ENCODE assay signal across 12 mouse cellular contexts in genomic region chr12:8876865-8877264, GRCm38 (mm10). TPM values are rescaled to one million over a fixed set of nuclear protein-coding genes. Genes with fewer than 3 reads are reported as not detected.
DNase-seq lines count a peak whose midpoint lies in the region; ATAC-seq and TF ChIP-seq lines count a peak whose summit lies in the region.
"Had no signal": no experiment of that assay in that cellular context is flagged by ENCODE, and none has a peak within 500 bp of the region (broad histone marks: within the 10 kb centered on the region; RNA-seq: fewer than 3 reads in every experiment).

No protein-coding gene starts in this region.

- no peak overlapping the region for H3K4me3 ChIP-seq in kidney, embryonic 14.5 days (ENCODE audit: low read length)
- no peak overlapping the region for H3K4me3 ChIP-seq in intestine, embryonic 16.5 days (ENCODE audit: low read length)
- no peak overlapping the region for H3K4me3 ChIP-seq in liver, embryonic 11.5 days (ENCODE audit: low read depth, low read length)
- no peak overlapping the region for H3K4me3 ChIP-seq in small intestine, adult 2 months (ENCODE audit: low read depth, low read length)
- H3K4me3 ChIP-seq: left cerebral cortex, adult 2 months; myocyte had no signal

- H3K4me2 ChIP-seq in kidney, embryonic 14.5 days (replicated peaks; ENCODE audit: low read depth, low read length) = no peak overlapping the region
- no peak overlapping the region for H3K4me2 ChIP-seq in intestine, embryonic 16.5 days (ENCODE audit: low read depth, low read length)
- H3K4me2 ChIP-seq in liver, embryonic 11.5 days = no peak overlapping the region

- ATAC-seq in kidney, embryonic 14.5 days (ENCODE audit: low FRiP score, low TSS enrichment) = no peak
- peak; percentile 85 for ATAC-seq in intestine, embryonic 16.5 days
- peak; percentile 45; the same call in 1 of the 2 replicates for ATAC-seq in liver, embryonic 11.5 days (replicated peaks; ENCODE audit: low FRiP score)

- H3K9me3 ChIP-seq in kidney, embryonic 14.5 days (ENCODE audit: control insufficient read depth, low read length) = no peaks in the 10 kb centered on the region
- H3K9me3 ChIP-seq in intestine, embryonic 16.5 days (ENCODE audit: control insufficient read depth, low read length) = no peaks in the 10 kb centered on the region
- H3K9me3 ChIP-seq in liver, embryonic 11.5 days (ENCODE audit: control insufficient read depth, low read length) = no peaks in the 10 kb centered on the region

- no peak overlapping the region for H3K27ac ChIP-seq in kidney, embryonic 14.5 days (ENCODE audit: low read depth, low read length)
- 0 out of 2 replicates have a peak overlapping the region, but pooled peaks have one; percentile 2 for H3K27ac ChIP-seq in intestine, embryonic 16.5 days (ENCODE audit: low read length)
- no peak overlapping the region for H3K27ac ChIP-seq in liver, embryonic 11.5 days (ENCODE audit: low read depth, low read length)
- peak overlapping the region; percentile 89 for H3K27ac ChIP-seq in small intestine, adult 2 months (ENCODE audit: insufficient read depth, low read depth, low read length)
- H3K27ac ChIP-seq: left cerebral cortex, adult 2 months had no signal

- TF ChIP-seq POLR2A in small intestine, adult 2 months (IDR thresholded peaks at IDR 0.05; ENCODE audit: low read depth, low read length) = no peak

- 70% methylated on average over 5 of the region's 5 CpGs for WGBS in kidney, embryonic 14.5 days
- WGBS in intestine, embryonic 16.5 days = 52% methylated on average over 5 of the region's 5 CpGs
- 76% methylated on average over 5 of the region's 5 CpGs for WGBS in liver, embryonic 11.5 days
- 28% methylated on average over 5 of the region's 5 CpGs for WGBS in small intestine, adult 2 months

- H3K4me1 ChIP-seq in kidney, embryonic 14.5 days (ENCODE audit: control insufficient read depth, insufficient read depth, low read length) = peaks cover 6% of the 10 kb centered on the region; the same call in 1 of the 2 replicates
- peaks cover 15% of the 10 kb centered on the region for H3K4me1 ChIP-seq in intestine, embryonic 16.5 days (ENCODE audit: control insufficient read depth, insufficient read depth, low read length)
- H3K4me1 ChIP-seq in liver, embryonic 11.5 days (replicated peaks; ENCODE audit: control insufficient read depth, insufficient read depth, low read length) = no peaks in the 10 kb centered on the region; the same call in 1 of the 2 replicates
- peaks cover 32% of the 10 kb centered on the region; the same call in 1 of the 2 replicates for H3K4me1 ChIP-seq in small intestine, adult 2 months (ENCODE audit: control insufficient read depth, insufficient read depth, insufficient read length, low read length)

- H3K36me3 ChIP-seq in kidney, embryonic 14.5 days (ENCODE audit: control insufficient read depth, insufficient read depth, low read length) = no peaks in the 10 kb centered on the region
- no peaks in the 10 kb centered on the region for H3K36me3 ChIP-seq in intestine, embryonic 16.5 days (ENCODE audit: control insufficient read depth, insufficient read depth, low read length)
- H3K36me3 ChIP-seq in liver, embryonic 11.5 days (ENCODE audit: control insufficient read depth, insufficient read depth, low read length) = no peaks in the 10 kb centered on the region
- no peaks in the 10 kb centered on the region for H3K36me3 ChIP-seq in small intestine, adult 2 months (ENCODE audit: control insufficient read depth, insufficient read depth, low read length)

- DNase-seq in kidney, adult 18-20 months = peak; percentile 84
- DNase-seq in liver, embryonic 11.5 days (ENCODE audit: low spot score) = no peak
- DNase-seq in layer of hippocampus, postnatal 36 days = no peak
- no peak for DNase-seq in layer of hippocampus, postnatal 25 days (ENCODE audit: extremely low spot score in 1 of 2, low spot score in 1 of 2)
- DNase-seq in spleen, postnatal 10 days (ENCODE audit: low spot score in 2 of 2) = no peak
- DNase-seq: cerebellum, adult 11 months; thymus, adult 18-20 months had no signal

- H3K27me3 ChIP-seq in kidney, embryonic 14.5 days (ENCODE audit: control insufficient read depth, insufficient read depth, low read length) = no peaks in the 10 kb centered on the region
- H3K27me3 ChIP-seq in intestine, embryonic 16.5 days (replicated peaks; ENCODE audit: control insufficient read depth, insufficient read depth, low read length) = no peaks in the 10 kb centered on the region
- H3K27me3 ChIP-seq in liver, embryonic 11.5 days (replicated peaks; ENCODE audit: control insufficient read depth, insufficient read depth, low read length) = no peaks in the 10 kb centered on the region
- H3K27me3 ChIP-seq in small intestine, adult 2 months (ENCODE audit: control insufficient read depth, insufficient read depth, low read length) = no peaks in the 10 kb centered on the region

- no peak overlapping the region for H3K9ac ChIP-seq in kidney, embryonic 14.5 days (ENCODE audit: low read depth, low read length)
- no peak overlapping the region for H3K9ac ChIP-seq in intestine, embryonic 16.5 days (ENCODE audit: low read depth, low read length)
- no peak overlapping the region for H3K9ac ChIP-seq in liver, embryonic 11.5 days (ENCODE audit: low read depth, low read length)

- no peak for TF ChIP-seq CTCF in small intestine, adult 2 months (IDR thresholded peaks at IDR 0.05; ENCODE audit: extremely low read depth, insufficient read length, insufficient replicate concordance, low read depth, low read length)

RNA-seq across cellular contexts. Expression of gene Laptm4a, which starts 44.6 kb away (rescaled TPM):
- 140 and 337 TPM in 2 replicates for polyA plus RNA-seq in kidney, embryonic 14.5 days (2014; fragmentation: Nextera tagmentation; extraction: Ambion mirVana)
- 244 and 257 TPM in 2 replicates for polyA plus RNA-seq in intestine, embryonic 16.5 days (2015; fragmentation: Nextera tagmentation; extraction: Ambion mirVana)
- polyA plus RNA-seq in liver, embryonic 11.5 days (2014; fragmentation: Nextera tagmentation; extraction: Ambion mirVana) = 128 and 129 TPM in 2 replicates
- 49.6 and 72.5 TPM in 2 replicates for polyA plus RNA-seq in small intestine, adult 2 months (2012; rRNA removed)
- total RNA-seq in layer of hippocampus, postnatal 36 days (2021) = 100 to 1,000 TPM; 211 to 225 TPM
- total RNA-seq in layer of hippocampus, postnatal 25 days (2021) = 100 to 1,000 TPM; 222 to 223 TPM

Comparison
In these comparisons a context has a peak if more than half of its experiments do, and no peak if none do; other contexts are left out.
1. H3K27ac ChIP-seq: peak in intestine, embryonic 16.5 days (single experiment) and small intestine, adult 2 months (single experiment); none in kidney, embryonic 14.5 days (single experiment) and liver, embryonic 11.5 days (single experiment).